Mouse (Mus musculus) splenic B cell, adult 2 months (primary cell): ENCODE data around the gene Slc37a1.
A peak's percentile ranks its signal among the peaks of the same experiment; 100 is the strongest.

ENCODE experiments used
- DNase-seq: peaks from one replicate; pipeline ENCODE4 v3.0.0-alpha.2; 2011; ENCODE audit warnings: low read depth, low spot score
- H3K27me3 ChIP-seq: 2 replicates; pipeline ENCODE4 v1.6.1; 2012; ENCODE audit warnings: mild to moderate bottlenecking, low read length, moderate library complexity, mixed read lengths; ENCODE audit not compliant: control insufficient read depth, poor library complexity, insufficient read depth, severe bottlenecking
- H3K36me3 ChIP-seq: 2 replicates; pipeline ENCODE4 v1.6.1; 2012; ENCODE audit warnings: mild to moderate bottlenecking, low read length, moderate library complexity, mixed read lengths; ENCODE audit not compliant: control insufficient read depth, poor library complexity, insufficient read depth, severe bottlenecking

Gene Slc37a1

DNA sequence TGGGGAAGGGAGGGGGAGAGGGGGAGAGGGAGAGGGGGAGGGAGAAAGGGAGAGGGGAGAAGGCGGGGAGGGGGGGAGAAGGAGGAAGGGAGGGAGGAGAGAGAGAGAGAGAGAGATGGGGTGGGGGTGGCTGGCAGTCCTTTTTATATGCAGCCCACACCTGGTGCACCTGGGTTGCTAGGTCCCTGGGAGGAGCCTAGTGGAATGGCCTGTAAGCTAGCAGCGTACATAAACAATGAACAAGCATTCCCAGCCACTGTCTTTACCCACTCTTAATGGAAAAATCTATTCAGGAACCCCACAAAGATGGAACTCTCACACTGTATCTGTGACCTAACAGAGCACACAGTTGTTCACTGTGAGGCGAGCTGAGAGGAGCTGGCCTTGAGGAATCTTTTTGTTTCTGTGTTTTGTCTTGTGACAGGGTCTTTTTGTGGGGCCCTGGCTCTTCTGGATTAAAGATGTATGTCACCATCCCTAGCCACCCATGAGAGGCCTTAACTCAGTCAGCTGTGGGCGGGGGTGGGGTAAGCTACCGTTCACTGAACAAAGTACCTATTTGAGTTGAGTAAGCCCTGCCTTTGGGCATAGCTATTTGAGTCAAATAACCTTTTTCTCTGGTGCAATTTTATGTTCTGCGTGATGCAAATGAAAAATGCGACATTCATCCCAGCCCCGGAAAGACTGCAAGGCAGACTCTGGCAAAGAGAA, 69.4 kb downstream of the Slc37a1 start:
- H3K27me3 ChIP-seq: no peaks in the 10 kb centered on the region

DNA sequence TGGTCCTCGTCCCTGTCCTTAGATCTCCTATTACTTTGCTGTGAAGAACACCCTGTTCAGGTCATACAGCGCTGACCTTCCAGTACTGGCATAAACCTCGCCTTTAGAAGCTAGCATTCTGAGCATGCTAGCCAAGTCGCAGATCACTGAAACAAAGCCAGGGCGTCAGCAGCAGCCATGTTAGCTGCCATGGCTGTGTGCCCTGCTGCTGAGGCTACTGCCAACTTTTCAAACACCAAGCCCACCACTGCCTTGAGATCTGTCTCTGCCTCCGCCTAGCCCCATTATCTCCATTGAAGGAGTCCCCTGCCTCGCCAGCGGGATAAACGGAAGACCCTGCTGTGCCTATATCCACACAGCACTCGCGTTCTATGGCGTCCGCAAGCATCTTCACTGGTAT, 74.0 kb downstream of the Slc37a1 start:
- H3K36me3 ChIP-seq: no peaks in the 10 kb centered on the region
- no peak for DNase-seq
- H3K27me3 ChIP-seq: no peaks in the 10 kb centered on the region

More for the DNA sequence above, 69.4 kb downstream of the Slc37a1 start:
- no peak for DNase-seq
- H3K36me3 ChIP-seq: no peaks in the 10 kb centered on the region

DNA sequence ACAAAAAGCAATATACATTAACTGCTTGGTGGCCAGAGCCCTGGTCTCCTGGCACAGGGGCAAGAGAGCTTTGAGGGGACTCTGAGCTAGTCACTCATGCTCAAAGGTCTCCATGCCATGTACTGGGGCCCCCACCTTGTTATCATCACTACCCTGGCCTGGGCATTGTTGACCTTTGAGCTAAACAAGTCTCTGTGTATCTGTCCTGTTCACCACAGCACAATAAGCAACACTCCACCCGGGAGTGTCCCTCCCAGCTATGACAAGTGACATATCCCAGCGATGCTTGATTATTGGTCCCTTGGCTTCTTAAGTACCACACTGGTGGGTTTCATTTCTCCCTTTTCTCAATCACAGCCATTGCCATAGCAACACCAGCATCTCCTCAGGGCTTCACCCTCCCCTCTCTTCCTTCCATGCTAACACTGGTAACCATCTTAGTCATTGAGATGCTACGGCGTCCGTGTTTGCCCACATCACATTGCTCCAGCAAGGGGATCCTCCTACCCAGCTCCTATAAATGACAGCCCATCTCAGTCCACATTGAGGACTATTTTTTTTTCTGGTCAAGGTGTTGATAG, 79.1 kb downstream of the Slc37a1 start:
- no peak for DNase-seq
- Histone ChIP-seq H3K36me3 (no peaks in the 10 kb centered on the region), H3K27me3 (no peaks in the 10 kb centered on the region)

DNA sequence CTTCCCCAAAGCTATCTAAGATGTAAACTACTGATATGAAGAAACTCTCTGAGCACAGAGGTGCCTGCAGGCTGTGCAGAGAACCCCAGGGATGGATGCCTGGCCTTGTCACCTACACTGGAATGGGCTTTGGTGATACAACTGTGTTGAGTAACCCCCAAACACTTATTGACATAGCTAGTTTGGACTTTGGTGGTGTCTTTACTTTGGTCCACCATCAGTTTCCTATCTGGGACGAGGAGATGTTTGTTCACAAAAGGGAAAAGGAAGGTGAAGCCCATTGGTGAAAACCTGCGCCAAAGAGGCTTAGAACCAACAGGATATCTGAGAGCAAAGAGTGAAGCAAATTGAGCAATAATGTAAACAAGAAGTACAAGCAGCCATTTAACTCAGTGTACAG, 83.6 kb downstream of the Slc37a1 start:
- DNase-seq: no peak
- H3K36me3 ChIP-seq: no peaks in the 10 kb centered on the region
- H3K27me3 ChIP-seq: no peaks in the 10 kb centered on the region

DNA sequence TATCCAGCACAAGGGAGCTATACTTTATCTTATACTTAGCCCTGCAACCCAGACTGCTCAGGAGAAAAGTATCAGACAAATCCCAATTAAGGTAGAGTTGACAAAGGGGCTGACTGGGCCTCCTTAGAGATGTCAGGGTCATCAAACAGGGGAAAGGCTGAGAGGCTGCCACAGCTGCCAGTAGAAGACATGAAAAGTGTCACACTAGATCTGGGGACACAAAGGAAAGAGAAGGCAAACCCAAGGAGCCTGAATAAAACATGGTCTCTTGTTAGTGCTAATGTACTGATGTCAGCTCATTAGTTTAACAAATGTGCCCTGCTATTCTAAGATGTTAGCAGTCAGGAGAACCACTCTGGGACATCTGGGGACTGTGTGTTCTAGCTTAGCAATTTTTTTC, 84.3 kb downstream of the Slc37a1 start:
- no peak for DNase-seq
- Histone ChIP-seq H3K36me3 (no peaks in the 10 kb centered on the region), H3K27me3 (no peaks in the 10 kb centered on the region)

DNA sequence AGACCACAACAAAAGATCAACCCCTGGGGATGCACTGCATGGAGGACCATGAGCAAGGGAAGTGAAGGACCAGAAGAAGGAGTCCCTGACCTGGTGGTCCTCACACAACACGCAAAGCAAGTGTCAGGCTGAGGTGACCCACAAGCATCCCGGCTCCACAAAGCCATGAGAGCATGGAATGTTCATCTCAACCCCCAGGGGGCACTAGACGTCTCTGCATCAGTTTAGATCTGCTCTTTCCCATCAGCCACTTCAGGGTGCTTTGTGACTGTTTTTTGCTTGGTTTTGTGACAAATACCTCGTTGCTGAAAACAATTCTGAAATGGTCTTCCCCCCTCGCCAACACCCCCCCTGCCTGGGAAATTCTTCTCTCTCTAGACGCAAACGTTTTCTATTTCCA, 91.4 kb downstream of the Slc37a1 start:
- Histone ChIP-seq H3K36me3 (no peaks in the 10 kb centered on the region), H3K27me3 (no peaks in the 10 kb centered on the region)
- peak; percentile 71 for DNase-seq

DNA sequence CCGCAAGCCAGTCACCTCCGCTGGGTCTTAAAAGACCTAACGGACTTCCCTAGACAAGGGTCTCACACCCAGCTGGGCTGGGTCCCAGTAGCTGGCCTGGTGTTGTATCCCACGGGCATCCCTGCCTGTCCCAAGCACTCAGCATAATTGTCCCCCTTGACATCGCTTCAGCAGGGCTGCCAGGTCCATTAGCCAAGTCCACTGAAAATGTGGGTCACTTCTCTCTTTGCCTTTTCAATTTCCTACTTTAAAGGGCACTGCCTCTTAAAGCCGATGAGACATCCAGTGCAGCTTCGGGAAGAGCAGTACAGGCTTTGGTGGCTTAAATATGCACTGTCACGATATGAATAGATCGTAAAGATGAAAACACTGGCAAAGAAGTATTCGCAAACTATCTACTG, 91.8 kb downstream of the Slc37a1 start:
- Histone ChIP-seq H3K36me3 (no peaks in the 10 kb centered on the region), H3K27me3 (no peaks in the 10 kb centered on the region)
- no peak for DNase-seq

DNA sequence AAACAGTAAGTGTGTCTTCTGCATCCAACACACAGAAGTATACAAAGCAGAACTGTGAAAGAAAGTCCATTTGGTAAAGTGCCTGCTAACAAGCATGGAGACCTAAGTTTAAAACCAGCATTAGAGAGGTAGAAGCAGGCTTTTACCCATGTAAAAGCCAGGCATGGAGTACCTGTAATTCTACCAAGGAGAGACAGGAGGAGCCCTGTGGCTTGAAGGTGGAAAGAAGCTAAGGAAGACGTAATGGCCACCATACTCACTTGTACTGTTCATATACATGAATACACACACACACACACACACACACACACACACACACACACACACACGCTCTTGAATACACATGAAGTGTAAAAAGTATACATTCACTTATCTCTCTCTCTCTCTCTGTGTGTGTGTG, 92.5 kb downstream of the Slc37a1 start:
- H3K27me3 ChIP-seq: no peaks in the 10 kb centered on the region
- DNase-seq: no peak
- no peaks in the 10 kb centered on the region for H3K36me3 ChIP-seq

DNA sequence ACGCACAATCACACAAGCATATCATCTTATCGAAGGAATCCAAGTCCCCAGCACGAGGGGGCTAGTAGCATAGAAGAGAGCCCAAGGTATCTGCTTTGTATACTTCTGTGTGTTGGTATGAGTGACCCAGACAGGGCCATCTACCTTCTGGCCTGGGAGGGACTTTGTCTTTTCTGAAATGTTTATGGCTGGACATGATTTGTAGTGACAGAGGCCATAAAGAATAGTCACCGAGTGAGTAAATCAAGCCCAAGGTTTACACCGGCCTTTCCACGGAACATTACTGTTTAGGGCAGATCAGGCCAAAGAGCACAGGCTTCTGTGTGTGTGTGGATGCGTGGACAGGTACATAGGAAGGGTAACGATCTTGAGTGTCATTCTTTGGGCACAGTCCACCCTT, 93.3 kb downstream of the Slc37a1 start:
- no peaks in the 10 kb centered on the region for H3K27me3 ChIP-seq
- no peaks in the 10 kb centered on the region for H3K36me3 ChIP-seq
- DNase-seq: no peak

DNA sequence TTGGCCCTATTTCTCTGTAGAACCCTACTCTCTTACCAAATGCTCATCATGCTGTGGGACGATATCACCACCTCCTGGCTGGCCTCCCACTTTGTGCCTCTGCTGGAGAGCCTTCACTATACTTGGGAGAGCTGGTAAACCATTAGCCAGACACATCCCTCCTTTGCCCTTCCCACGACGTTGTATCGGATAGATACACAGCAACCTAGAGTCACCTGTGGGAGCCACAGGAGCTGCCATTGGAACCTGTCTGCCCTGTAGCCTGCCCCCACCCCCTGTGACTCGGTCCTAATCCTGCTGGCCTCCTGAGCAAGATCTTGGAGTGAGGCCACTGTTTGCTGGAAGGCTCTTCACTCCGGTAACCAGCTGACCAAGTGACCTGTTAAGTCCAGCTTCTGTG, 96.7 kb downstream of the Slc37a1 start:
- Histone ChIP-seq H3K27me3 (no peaks in the 10 kb centered on the region), H3K36me3 (no peaks in the 10 kb centered on the region)
- DNase-seq: no peak

DNA sequence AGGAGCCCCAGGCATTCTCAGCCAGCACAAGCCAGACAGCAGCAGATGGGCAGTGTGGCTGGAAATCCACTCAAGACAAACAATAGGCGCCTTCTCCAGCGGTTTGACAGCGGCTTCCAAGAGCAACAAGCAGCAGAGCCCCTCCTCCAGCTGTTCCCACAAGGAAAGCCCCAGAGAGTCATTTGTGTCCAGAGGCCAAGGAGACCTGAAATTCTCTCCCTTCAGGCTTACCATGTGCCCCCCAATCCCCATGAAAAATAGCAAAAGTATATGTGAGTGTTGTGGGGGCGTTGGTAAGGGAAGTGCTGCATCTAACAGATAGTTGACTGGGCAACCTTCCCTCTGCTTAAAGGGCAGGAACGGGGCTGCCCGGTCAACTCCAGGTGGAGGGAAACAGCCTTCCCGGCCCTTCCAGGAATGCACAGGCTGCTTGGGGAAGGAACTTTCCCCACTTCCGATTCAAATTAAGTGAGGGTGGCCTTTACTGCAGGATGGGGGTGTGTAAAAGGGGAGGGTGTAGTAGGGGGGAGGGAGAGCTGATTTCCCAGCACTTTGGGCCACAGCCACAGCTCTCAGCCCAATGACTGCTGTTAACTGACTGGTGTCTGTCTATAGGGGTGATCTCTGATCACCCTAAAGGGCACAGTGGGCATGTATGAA, 98.5 kb downstream of the Slc37a1 start:
- DNase-seq: no peak
- no peaks in the 10 kb centered on the region for H3K27me3 ChIP-seq

DNA sequence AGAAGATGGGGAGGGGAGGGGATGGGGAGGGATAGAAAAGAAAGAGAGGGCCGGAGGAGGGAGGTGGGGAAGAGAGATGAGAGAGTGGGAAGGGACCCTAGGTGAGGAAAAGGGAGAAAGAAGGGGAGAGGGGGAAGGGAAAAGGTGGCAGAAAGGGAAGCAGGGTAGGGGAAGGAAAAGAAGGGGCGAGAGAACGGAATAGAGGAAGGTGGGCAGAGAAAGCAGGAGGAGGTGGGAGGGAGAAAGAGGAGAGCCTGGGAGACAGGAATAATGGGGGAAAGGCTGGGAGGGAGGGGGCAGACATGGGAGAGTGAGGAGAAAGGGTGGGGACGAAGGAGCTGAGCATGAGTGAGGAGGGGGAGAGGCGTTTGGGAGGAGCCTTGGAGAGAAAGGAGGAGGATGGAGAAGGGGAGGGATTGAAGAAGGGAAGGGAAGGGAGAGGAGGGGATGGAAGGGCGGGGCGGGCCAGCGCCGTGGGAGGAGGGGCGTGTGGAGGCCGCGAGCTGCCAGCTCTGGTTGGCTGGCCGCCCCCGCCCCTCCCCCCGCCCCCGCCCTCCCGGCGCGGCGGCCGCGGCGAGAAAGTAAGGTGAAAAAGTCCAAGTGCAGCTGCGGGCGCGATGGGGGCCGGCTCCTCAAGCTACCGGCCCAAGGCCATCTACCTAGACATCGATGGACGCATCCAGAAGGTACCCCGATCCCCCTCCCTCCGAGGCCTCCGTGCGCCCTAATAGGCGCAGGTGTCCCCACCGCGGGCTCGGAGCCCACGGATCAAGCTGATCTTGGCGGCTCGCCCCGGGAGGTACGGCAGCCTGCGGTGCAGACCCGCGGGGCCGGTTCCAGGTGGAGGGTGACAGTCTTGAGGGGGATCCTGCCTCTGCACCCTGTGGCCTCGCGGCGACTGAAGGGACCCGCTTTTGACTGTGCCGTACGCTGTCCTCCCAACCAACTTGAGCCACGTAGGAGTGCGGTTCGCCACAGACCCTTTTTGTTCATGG, 99.4 kb downstream of the Slc37a1 start, which contains the start of gene Pde9a:
Pde9a (plus strand) TSS at position 540 of the 995 bp plus-strand sequence.
- DNase-seq: peak; percentile 11
- H3K36me3 ChIP-seq: no peaks in the 10 kb centered on the region
- H3K27me3 ChIP-seq: no peaks in the 10 kb centered on the region

More for the DNA sequence above, 98.5 kb downstream of the Slc37a1 start:
- no peaks in the 10 kb centered on the region for H3K36me3 ChIP-seq

DNA sequence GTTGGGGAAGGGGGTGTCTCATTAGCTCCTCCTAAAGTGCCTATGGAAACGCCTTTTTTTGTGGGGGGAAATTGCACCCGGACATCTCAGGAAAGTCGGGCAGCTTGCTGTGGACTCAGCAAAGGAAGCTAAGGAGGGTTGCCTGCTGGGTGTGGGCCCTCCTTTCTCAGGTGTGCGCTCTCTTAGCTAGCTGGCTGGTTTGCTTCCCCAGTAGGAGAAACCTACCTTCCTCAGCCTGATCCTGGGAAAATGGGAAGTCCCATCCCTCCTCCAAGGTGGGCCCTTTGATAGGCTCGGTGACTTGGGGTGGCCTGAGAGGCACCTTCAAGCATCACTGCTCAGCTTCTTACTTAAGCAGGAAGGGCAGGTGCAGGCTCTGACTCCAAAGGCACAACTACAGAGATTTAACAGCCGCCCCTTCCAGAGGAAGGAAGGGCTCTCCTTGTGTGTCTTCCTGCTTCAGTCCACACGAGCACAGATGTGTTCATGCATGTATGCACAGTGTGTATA, 100.2 kb downstream of the Slc37a1 start:
- no peak for DNase-seq
- Histone ChIP-seq H3K36me3 (no peaks in the 10 kb centered on the region), H3K27me3 (no peaks in the 10 kb centered on the region)

DNA sequence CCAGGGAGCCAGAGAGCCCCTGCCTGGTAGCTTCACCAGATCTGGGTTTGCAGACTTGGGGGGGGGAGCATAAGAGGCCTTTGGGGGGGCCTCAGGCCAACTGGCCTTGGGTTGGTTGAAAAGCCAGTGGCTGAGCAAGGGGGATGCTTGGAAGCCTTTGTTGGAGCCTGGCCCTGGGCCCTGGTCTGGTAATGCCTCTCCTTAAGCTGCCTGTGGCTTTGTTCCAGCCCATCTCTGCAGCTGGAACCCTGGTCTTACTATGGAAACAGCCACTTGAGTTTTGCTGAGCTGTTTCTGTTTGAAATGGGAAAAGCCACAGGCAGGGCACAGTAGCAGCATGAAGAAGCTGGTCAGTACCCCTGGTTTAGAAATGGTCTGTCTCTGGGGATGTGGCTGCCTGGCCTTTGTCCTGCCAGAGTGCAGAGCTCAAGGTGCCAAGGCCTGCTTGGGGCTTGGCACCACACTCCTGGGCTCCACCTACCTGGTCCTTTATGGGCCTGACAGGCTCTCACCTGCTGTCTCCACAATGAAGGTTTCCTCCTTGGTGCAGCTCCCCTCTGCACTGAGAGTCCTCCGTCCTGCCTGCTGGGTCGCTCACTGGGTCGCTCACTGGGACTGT, 102.9 kb downstream of the Slc37a1 start:
- DNase-seq: no peak
- no peaks in the 10 kb centered on the region for H3K36me3 ChIP-seq
- no peaks in the 10 kb centered on the region for H3K27me3 ChIP-seq
